Mouse (Mus musculus) lung, postnatal 0 days (tissue): ENCODE results near the gene Casp1. TPM values are rescaled to one million over a fixed set of nuclear protein-coding genes. Genes with fewer than 3 reads are reported as not detected.

Experiments
- ATAC-seq: fragments of 200-750 bp; cut with Nextera tagmentation; 2 replicates; pipeline ENCODE4 v1.8.0; 2017; ENCODE audit warnings: moderate library complexity
- DNase-seq: peaks from one replicate; pipeline ENCODE4 v3.0.0-alpha.2; 2016; ENCODE audit warnings: low spot score
- H3K27ac ChIP-seq: fragments of 300-500 bp; sonication (generic); 2 replicates; pipeline ENCODE4 v1.5.1; 2014; ENCODE audit warnings: antibody characterized with exemption, mild to moderate bottlenecking, low read length, mixed read lengths
- H3K27me3 ChIP-seq: fragments of 300-500 bp; sonication (generic); replicated peaks from 2 replicates; pipeline ENCODE4 v1.6.1; 2014; ENCODE audit warnings: low read length, mixed read lengths; ENCODE audit not compliant: insufficient read depth
- H3K36me3 ChIP-seq: fragments of 300-500 bp; sonication (generic); 2 replicates; pipeline ENCODE4 v1.6.1; 2014; ENCODE audit warnings: low read length, mixed read lengths; ENCODE audit not compliant: insufficient read depth
- H3K4me1 ChIP-seq: fragments of 300-500 bp; sonication (generic); 2 replicates; pipeline ENCODE4 v1.6.1; 2014; ENCODE audit warnings: antibody characterized with exemption, low read depth, low read length, mixed read lengths; ENCODE audit not compliant: insufficient read depth
- H3K4me2 ChIP-seq: fragments of 300-500 bp; sonication (generic); replicated peaks from 2 replicates; pipeline ENCODE4 v1.6.1; 2014; ENCODE audit warnings: low read depth, mild to moderate bottlenecking, low read length, moderate library complexity, mixed read lengths
- H3K4me3 ChIP-seq: fragments of 300-500 bp; sonication (generic); 2 replicates; pipeline ENCODE4 v1.5.1; 2014; ENCODE audit warnings: low read depth, low read length
- H3K9ac ChIP-seq: fragments of 300-500 bp; sonication (generic); replicated peaks from 2 replicates; pipeline ENCODE4 v1.6.1; 2014; ENCODE audit warnings: low read depth, mild to moderate bottlenecking
- H3K9me3 ChIP-seq: fragments of 300-500 bp; sonication (generic); 2 replicates; pipeline ENCODE4 v1.6.1; 2016; ENCODE audit warnings: low read length, mixed read lengths
- CTCF ChIP-seq: IDR thresholded peaks from 2 replicates; pipeline ENCODE4 v1.5.1; 2016; ENCODE audit warnings: antibody characterized with exemption, mild to moderate bottlenecking
- EP300 ChIP-seq: IDR thresholded peaks from 2 replicates; pipeline ENCODE4 v1.6.1; 2016; ENCODE audit warnings: antibody characterized with exemption, mild to moderate bottlenecking, control low read depth
- WGBS: fragments of 180-500 bp; shearing (Covaris S2); extraction: QIAGEN DNeasy Blood & Tissue Kit; methylation state at CpG from one replicate; pipeline ENCODE4 v1.1.7; 2014; 5-methylcytosine and 5-hydroxymethylcytosine counted together
- polyA plus RNA-seq: library from polyadenylated mRNA; unstranded; fragments of >200 nt; fragmentation: Nextera tagmentation; extraction: Ambion mirVana; gene quantifications from 2 replicates; pipeline ENCODE4 v1.2.1, GENCODE M21; 2015

Casp1 gene
- polyA plus RNA-seq: 2.8 and 2.9 TPM in 2 replicates

DNA sequence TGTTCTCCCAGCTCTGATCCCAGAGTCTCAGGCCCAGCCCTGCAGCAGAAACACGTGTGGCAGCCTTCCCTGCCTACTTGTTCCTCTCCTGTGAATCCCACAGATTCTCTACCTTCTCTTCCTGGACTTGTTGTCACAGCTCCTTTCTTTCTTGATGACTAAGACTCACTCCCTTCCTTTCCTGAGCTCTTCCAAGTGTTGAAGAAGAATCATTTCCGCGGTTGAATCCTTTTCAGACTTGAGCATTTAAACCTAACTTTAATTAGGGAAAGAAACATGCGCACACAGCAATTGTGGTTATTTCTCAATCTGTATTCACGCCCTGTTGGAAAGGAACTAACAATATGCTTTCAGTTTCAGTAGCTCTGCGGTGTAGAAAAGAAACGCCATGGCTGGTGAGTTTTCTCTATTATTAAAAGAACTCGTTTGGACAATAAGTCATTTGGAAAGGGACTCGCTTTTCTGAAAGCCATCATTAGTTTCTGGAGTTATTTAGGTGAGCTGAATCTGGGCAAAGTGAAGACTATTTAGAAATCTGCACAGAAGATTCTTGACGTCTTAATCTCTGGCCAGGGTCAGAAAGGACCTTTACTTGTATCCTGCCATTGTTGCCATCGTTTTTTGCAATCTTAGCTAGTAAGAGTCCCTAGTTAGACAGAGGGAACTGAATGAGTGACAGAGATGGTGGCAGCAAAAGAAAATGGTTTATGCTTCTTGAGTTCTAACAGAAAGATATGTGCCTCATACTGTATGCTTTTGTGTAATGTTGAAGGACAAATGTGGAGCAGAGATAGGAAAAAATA is at the start of gene Casp1:
Gene Casp1 (plus strand): TSS at position 189 of the 803 bp plus-strand sequence.
- Histone ChIP-seq H3K4me3 (no peak within 1 kb of the TSS), H3K4me1 (no peaks in the 10 kb centered on the region), H3K9ac (no peak within 1 kb of the TSS), H3K27ac (no peak within 1 kb of the TSS), H3K9me3 (no peaks in the 10 kb centered on the region), H3K27me3 (no peaks in the 10 kb centered on the region), H3K36me3 (no peaks in the 10 kb centered on the region), H3K4me2 (no peak within 1 kb of the TSS)
- no peak for DNase-seq
- TF ChIP-seq CTCF (no peak), EP300 (no peak)
- 70% methylated on average over 11 of the region's 11 CpGs for WGBS
- no peak for ATAC-seq

DNA sequence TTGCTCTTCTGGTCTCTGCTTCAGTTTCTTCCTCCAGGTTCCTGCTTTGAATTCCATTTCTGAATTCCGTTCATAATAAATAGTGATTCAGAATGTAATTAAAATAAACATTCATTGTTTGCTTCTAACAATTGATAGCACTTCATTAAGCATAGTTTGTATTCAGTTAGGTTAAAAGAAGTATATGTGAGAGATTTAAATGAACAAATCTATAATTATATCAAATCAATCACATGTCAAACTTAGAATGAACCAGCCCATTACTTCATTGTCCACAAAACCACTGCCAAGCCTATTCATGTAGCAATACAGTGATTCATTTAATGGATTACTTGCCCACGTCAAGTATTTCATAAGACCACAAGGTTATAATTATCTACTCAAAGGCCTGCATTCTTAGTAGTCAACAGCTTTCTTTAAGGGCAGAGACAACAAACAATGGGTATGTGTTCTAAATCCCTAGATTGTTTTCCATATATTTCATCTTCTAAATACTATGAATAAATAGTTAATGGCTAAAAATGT is 34.3 kb upstream of the Casp1 start:
- WGBS: 49% methylated on average over 2 of the region's 2 CpGs
- H3K36me3 ChIP-seq: no peaks in the 10 kb centered on the region
- no peak overlapping the region for H3K9ac ChIP-seq
- DNase-seq (no peak), ATAC-seq (no peak)
- no peak overlapping the region for H3K27ac ChIP-seq
- no peak overlapping the region for H3K4me3 ChIP-seq
- no peak overlapping the region for H3K4me2 ChIP-seq
- H3K4me1 ChIP-seq: no peaks in the 10 kb centered on the region
- H3K27me3 ChIP-seq: no peaks in the 10 kb centered on the region
- no peak for TF ChIP-seq CTCF
- TF ChIP-seq EP300: no peak
- H3K9me3 ChIP-seq: no peaks in the 10 kb centered on the region

DNA sequence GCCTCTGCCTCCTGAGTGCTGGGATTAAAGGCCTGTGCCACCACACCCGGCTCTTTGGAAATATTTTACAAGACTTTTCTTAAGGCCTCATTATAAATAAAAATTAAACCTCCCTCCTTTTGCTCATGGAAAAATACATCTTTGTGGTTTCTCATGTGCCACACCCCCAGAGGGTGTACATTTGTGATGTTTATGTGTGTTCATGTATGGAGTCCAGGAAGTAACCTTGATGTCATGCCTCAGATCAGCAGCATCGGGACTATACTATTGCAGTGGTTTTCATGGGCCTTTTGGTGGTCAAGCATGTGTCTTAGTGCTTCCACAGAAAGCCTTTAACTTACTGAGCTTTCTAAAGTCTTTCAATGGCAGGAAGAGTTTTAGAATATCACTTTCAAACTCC is 28.0 kb upstream of the Casp1 start:
- Histone ChIP-seq H3K27me3 (no peaks in the 10 kb centered on the region), H3K36me3 (no peaks in the 10 kb centered on the region), H3K4me3 (no peak overlapping the region), H3K9ac (no peak overlapping the region), H3K27ac (no peak overlapping the region), H3K4me2 (no peak overlapping the region), H3K4me1 (no peaks in the 10 kb centered on the region), H3K9me3 (no peaks in the 10 kb centered on the region)
- 76% methylated on average over 2 of the region's 2 CpGs for WGBS
- TF ChIP-seq CTCF: no peak
- no peak for TF ChIP-seq EP300
- ATAC-seq: no peak
- DNase-seq: no peak

DNA sequence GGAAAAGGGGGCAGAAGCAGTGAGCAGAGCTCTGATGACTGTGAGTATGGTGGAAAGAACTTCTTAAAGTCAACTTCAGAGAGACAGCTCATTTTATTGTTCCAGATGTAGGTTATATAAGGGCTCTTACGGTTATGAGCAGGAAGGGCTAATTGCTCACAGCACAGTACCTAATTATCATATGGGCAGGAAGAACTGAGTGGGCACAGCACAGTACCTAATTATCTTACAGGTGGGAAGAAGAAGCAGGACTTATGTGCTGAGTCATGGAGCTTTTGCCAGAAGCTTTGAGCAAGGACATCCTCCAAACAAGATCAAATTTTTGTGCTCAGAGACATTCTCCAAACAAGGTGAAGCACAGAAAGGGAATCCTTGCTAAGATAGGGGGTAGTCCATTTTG is 27.4 kb upstream of the Casp1 start:
- Histone ChIP-seq H3K4me1 (no peaks in the 10 kb centered on the region), H3K27ac (no peak overlapping the region), H3K36me3 (no peaks in the 10 kb centered on the region), H3K27me3 (no peaks in the 10 kb centered on the region), H3K4me3 (no peak overlapping the region), H3K4me2 (no peak overlapping the region), H3K9me3 (no peaks in the 10 kb centered on the region), H3K9ac (no peak overlapping the region)
- TF ChIP-seq EP300 (no peak), CTCF (no peak)
- WGBS: 61% methylated on average over 1 of the region's 1 CpGs
- ATAC-seq: no peak
- no peak for DNase-seq

- no peak for DNase-seq
- 41% methylated on average over 6 of the region's 6 CpGs for WGBS
Measured at GRCm38 (mm10) chr9:5271334-5271845, 26.9 kb upstream of the Casp1 start.

DNA sequence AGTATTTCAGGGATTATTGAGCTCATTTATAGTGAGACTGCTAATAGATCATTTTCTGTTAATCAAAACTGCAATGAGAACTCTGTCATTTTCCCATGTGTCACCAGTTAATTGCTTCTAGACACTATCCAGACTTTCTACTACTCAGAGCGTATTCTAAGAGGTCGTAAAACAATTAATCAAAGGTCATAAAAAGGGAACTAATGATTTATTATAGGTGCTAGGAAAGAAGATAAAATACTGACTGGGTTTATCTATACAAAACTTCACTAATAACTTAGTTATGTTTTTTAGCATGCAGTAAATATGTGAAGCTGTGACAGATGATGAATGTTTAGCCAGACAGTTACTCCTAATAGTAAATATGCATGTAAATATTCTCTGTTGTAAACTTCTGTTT is 12.2 kb upstream of the Casp1 start:
- WGBS: 69% methylated on average over 2 of the region's 2 CpGs
- ATAC-seq: no peak
- H3K27ac ChIP-seq: no peak overlapping the region

More at GRCm38 (mm10) chr9:5271334-5271845, 26.9 kb upstream of the Casp1 start:
- no peaks in the 10 kb centered on the region for H3K36me3 ChIP-seq
- H3K9ac ChIP-seq: no peak overlapping the region
- H3K4me2 ChIP-seq: no peak overlapping the region
- H3K9me3 ChIP-seq: no peaks in the 10 kb centered on the region
- no peak overlapping the region for H3K27ac ChIP-seq
- TF ChIP-seq CTCF (no peak), EP300 (no peak)
- no peak overlapping the region for H3K4me3 ChIP-seq
- no peaks in the 10 kb centered on the region for H3K27me3 ChIP-seq
- ATAC-seq: no peak
- H3K4me1 ChIP-seq: no peaks in the 10 kb centered on the region

More for the DNA sequence above, 12.2 kb upstream of the Casp1 start:
- H3K4me2 ChIP-seq: no peak overlapping the region
- H3K4me3 ChIP-seq: no peak overlapping the region
- no peak for DNase-seq
- H3K4me1 ChIP-seq: no peaks in the 10 kb centered on the region
- no peaks in the 10 kb centered on the region for H3K27me3 ChIP-seq
- H3K9me3 ChIP-seq: no peaks in the 10 kb centered on the region
- TF ChIP-seq EP300 (no peak), CTCF (no peak)
- H3K36me3 ChIP-seq: no peaks in the 10 kb centered on the region
- H3K9ac ChIP-seq: no peak overlapping the region
